16 mouse cellular contexts compared by ENCODE assay signal in the genomic region with DNA sequence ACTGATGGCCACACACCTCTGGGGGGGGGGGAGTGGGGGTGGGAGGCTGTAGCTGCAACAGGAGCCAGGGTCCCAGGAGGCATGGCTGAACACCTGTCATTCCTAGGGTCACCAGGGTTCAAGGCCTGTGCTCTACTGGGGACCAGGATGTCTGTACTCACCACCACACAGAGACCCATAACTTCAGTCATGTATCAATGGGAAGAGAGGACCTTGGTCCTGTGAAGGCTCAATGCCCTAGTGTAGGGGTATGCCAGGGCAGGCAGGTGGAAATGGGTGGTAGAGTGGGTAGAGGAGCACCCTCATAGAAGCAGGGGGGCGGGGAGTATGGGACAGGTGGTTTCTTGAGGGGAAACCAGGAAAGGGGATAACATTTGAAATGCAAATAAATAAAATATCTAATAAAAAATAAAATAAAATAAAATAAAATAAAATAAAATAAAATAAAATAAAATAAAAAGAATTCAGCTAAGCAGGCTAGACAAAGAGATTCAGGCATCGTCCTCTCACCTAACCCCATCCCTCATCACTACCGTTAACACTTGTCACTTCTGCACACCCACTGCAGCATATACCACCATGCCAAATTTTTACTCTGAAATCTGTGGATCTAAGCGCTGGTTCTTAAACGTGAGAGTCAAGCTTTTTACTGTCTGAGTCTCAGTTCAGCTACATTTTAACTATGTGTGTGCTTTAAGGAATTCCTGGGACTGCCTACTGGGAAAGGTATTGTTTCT.
DNase-seq lines count a peak whose midpoint lies in the region; ATAC-seq lines count a peak whose summit lies in the region.
"Had no signal": no experiment of that assay in that cellular context is flagged by ENCODE, and none has a peak within 500 bp of the region (broad histone marks: within the 10 kb centered on the region; RNA-seq: fewer than 3 reads in every experiment).

No protein-coding gene starts in this region.

- no peak for DNase-seq in forebrain, embryonic 10.5 days (ENCODE audit: extremely low spot score, low spot score)
- no peak for DNase-seq in liver
- no peak for DNase-seq in embryo, embryonic 10.5 days (ENCODE audit: low spot score)
- DNase-seq: cerebellum, postnatal 14 days; kidney, adult 2 months; lung, adult 2 months; lung, postnatal 4 days; right cerebral cortex, adult 18-20 months; thymus, postnatal 4 days had no signal

- ATAC-seq in forebrain, embryonic 12.5 days (ENCODE audit: low FRiP score) = peak; percentile 49; the same call in 1 of the 2 replicates
- peak; percentile 21; the same call in 1 of the 2 replicates for ATAC-seq in liver, embryonic 12.5 days
- 0 out of 2 replicates have a peak, but pooled peaks have one; percentile 60 for ATAC-seq in embryonic facial prominence, embryonic 12.5 days (ENCODE audit: insufficient number of reproducible peaks, insufficient read depth, low FRiP score, low TSS enrichment)
- ATAC-seq in hindbrain, embryonic 16.5 days = peak; percentile 27; the same call in 1 of the 2 replicates
- no peak for ATAC-seq in megakaryocyte-erythroid progenitor cell, adult 5-6 weeks (replicated peaks; ENCODE audit: low FRiP score, low TSS enrichment, poor library complexity, severe bottlenecking)

- no peaks in the 10 kb centered on the region for H3K27me3 ChIP-seq in forebrain, embryonic 12.5 days
- H3K27me3 ChIP-seq in forebrain, embryonic 10.5 days (ENCODE audit: poor library complexity, severe bottlenecking) = no peaks in the 10 kb centered on the region
- H3K27me3 ChIP-seq in liver, embryonic 12.5 days (replicated peaks) = no peaks in the 10 kb centered on the region
- no peaks in the 10 kb centered on the region for H3K27me3 ChIP-seq in embryonic facial prominence, embryonic 12.5 days
- H3K27me3 ChIP-seq in hindbrain, embryonic 16.5 days (replicated peaks; ENCODE audit: control insufficient read depth, insufficient read depth, low read length) = no peaks in the 10 kb centered on the region
- H3K27me3 ChIP-seq: heart, embryonic 13.5 days; limb, embryonic 15.5 days had no signal

- 84% methylated on average over 5 of the region's 5 CpGs for WGBS in forebrain, embryonic 12.5 days
- 89% methylated on average over 5 of the region's 5 CpGs for WGBS in forebrain, embryonic 10.5 days
- 61% methylated on average over 5 of the region's 5 CpGs for WGBS in liver, embryonic 12.5 days (ENCODE audit: insufficient replicate concordance)
- WGBS in embryonic facial prominence, embryonic 12.5 days = 78% methylated on average over 5 of the region's 5 CpGs
- WGBS in hindbrain, embryonic 16.5 days = 88% methylated on average over 5 of the region's 5 CpGs

- H3K4me3 ChIP-seq in forebrain, embryonic 12.5 days (replicated peaks) = no peak overlapping the region
- no peak overlapping the region for H3K4me3 ChIP-seq in forebrain, embryonic 10.5 days
- no peak overlapping the region for H3K4me3 ChIP-seq in liver, embryonic 12.5 days
- H3K4me3 ChIP-seq in embryonic facial prominence, embryonic 12.5 days = no peak overlapping the region
- no peak overlapping the region for H3K4me3 ChIP-seq in hindbrain, embryonic 16.5 days (ENCODE audit: low read length)
- H3K4me3 ChIP-seq: heart, embryonic 13.5 days; limb, embryonic 15.5 days had no signal

- H3K9me3 ChIP-seq in forebrain, embryonic 12.5 days = no peaks in the 10 kb centered on the region
- no peaks in the 10 kb centered on the region for H3K9me3 ChIP-seq in forebrain, embryonic 10.5 days
- no peaks in the 10 kb centered on the region for H3K9me3 ChIP-seq in liver, embryonic 12.5 days (replicated peaks)
- H3K9me3 ChIP-seq in embryonic facial prominence, embryonic 12.5 days = no peaks in the 10 kb centered on the region
- no peaks in the 10 kb centered on the region for H3K9me3 ChIP-seq in hindbrain, embryonic 16.5 days (ENCODE audit: control insufficient read depth, low read length)
- H3K9me3 ChIP-seq: heart, embryonic 13.5 days; limb, embryonic 15.5 days had no signal

- no peak overlapping the region for H3K27ac ChIP-seq in forebrain, embryonic 12.5 days
- no peak overlapping the region for H3K27ac ChIP-seq in forebrain, embryonic 10.5 days
- H3K27ac ChIP-seq in liver, embryonic 12.5 days = no peak overlapping the region
- H3K27ac ChIP-seq in embryonic facial prominence, embryonic 12.5 days = no peak overlapping the region
- no peak overlapping the region for H3K27ac ChIP-seq in hindbrain, embryonic 16.5 days (ENCODE audit: low read depth, low read length)
- H3K27ac ChIP-seq: heart, embryonic 13.5 days; limb, embryonic 15.5 days had no signal

- no peak overlapping the region for H3K9ac ChIP-seq in forebrain, embryonic 12.5 days
- no peak overlapping the region for H3K9ac ChIP-seq in liver, embryonic 12.5 days
- H3K9ac ChIP-seq in embryonic facial prominence, embryonic 12.5 days = no peak overlapping the region
- H3K9ac ChIP-seq in hindbrain, embryonic 16.5 days (ENCODE audit: low read depth, low read length) = no peak overlapping the region
- H3K9ac ChIP-seq: heart, embryonic 13.5 days; limb, embryonic 15.5 days had no signal

- no peaks in the 10 kb centered on the region for H3K4me1 ChIP-seq in forebrain, embryonic 12.5 days
- no peaks in the 10 kb centered on the region for H3K4me1 ChIP-seq in forebrain, embryonic 10.5 days
- no peaks in the 10 kb centered on the region for H3K4me1 ChIP-seq in liver, embryonic 12.5 days
- no peaks in the 10 kb centered on the region for H3K4me1 ChIP-seq in embryonic facial prominence, embryonic 12.5 days
- H3K4me1 ChIP-seq in hindbrain, embryonic 16.5 days (ENCODE audit: control insufficient read depth, insufficient read depth, low read depth, low read length) = no peaks in the 10 kb centered on the region
- H3K4me1 ChIP-seq: heart, embryonic 13.5 days; limb, embryonic 15.5 days had no signal

- no peaks in the 10 kb centered on the region for H3K36me3 ChIP-seq in forebrain, embryonic 12.5 days (replicated peaks)
- H3K36me3 ChIP-seq in forebrain, embryonic 10.5 days (replicated peaks) = no peaks in the 10 kb centered on the region
- no peaks in the 10 kb centered on the region for H3K36me3 ChIP-seq in liver, embryonic 12.5 days
- no peaks in the 10 kb centered on the region for H3K36me3 ChIP-seq in embryonic facial prominence, embryonic 12.5 days
- no peaks in the 10 kb centered on the region for H3K36me3 ChIP-seq in hindbrain, embryonic 16.5 days (ENCODE audit: control insufficient read depth, insufficient read depth, low read length)
- H3K36me3 ChIP-seq: heart, embryonic 13.5 days; limb, embryonic 15.5 days had no signal

- no peak overlapping the region for H3K4me2 ChIP-seq in forebrain, embryonic 12.5 days
- H3K4me2 ChIP-seq in liver, embryonic 12.5 days = no peak overlapping the region
- no peak overlapping the region for H3K4me2 ChIP-seq in embryonic facial prominence, embryonic 12.5 days (replicated peaks)
- no peak overlapping the region for H3K4me2 ChIP-seq in hindbrain, embryonic 16.5 days (ENCODE audit: low read length)
- H3K4me2 ChIP-seq: heart, embryonic 13.5 days; limb, embryonic 15.5 days had no signal
